Mouse (Mus musculus): ENCODE results near the gene Grap.

Grap gene

GRCm38 (mm10) chr11:61652686-61653447 lies at the start of gene Grap:
Gene Grap (plus strand): TSS chr11:61653265.
- in situ Hi-C loops (cut with MboI; ENCODE audit: low pct_unique_long_range_greater_than_20kb in 1 of 2, low sequenced_read_pairs in 2 of 2, unreplicated experiment in 1 of 2), result no loop called here

GRCm38 (mm10) chr11:61608072-61608471 lies 45.0 kb upstream of the Grap start:
- in situ Hi-C loops (cut with MboI; ENCODE audit: low pct_unique_long_range_greater_than_20kb in 1 of 2, low sequenced_read_pairs in 2 of 2, unreplicated experiment in 1 of 2), result no loop called here

- in situ Hi-C loops (cut with MboI; ENCODE audit: low pct_unique_long_range_greater_than_20kb in 1 of 2, low sequenced_read_pairs in 2 of 2, unreplicated experiment in 1 of 2), result loop anchor here in 1 of 2 experiments (10.0 kb wide), 1 partner anchor 66 kb away; no protein-coding TSS in a partner anchor
These were observed 41.9 kb upstream of the Grap start for GRCm38 (mm10) chr11:61611197-61611596.

- in situ Hi-C loops (cut with MboI; ENCODE audit: low pct_unique_long_range_greater_than_20kb in 1 of 2, low sequenced_read_pairs in 2 of 2, unreplicated experiment in 1 of 2), result loop anchor here in 1 of 2 experiments (10.0 kb wide), 1 partner anchor 67 kb away; no protein-coding TSS in a partner anchor
These were observed 40.9 kb upstream of the Grap start for GRCm38 (mm10) chr11:61612116-61612635.

GRCm38 (mm10) chr11:61614401-61614800 lies 38.7 kb upstream of the Grap start:
- in situ Hi-C loops (cut with MboI; ENCODE audit: low pct_unique_long_range_greater_than_20kb in 1 of 2, low sequenced_read_pairs in 2 of 2, unreplicated experiment in 1 of 2), result loop anchor here in 1 of 2 experiments (10.0 kb wide), 1 partner anchor 70 kb away; no protein-coding TSS in a partner anchor

DNA sequence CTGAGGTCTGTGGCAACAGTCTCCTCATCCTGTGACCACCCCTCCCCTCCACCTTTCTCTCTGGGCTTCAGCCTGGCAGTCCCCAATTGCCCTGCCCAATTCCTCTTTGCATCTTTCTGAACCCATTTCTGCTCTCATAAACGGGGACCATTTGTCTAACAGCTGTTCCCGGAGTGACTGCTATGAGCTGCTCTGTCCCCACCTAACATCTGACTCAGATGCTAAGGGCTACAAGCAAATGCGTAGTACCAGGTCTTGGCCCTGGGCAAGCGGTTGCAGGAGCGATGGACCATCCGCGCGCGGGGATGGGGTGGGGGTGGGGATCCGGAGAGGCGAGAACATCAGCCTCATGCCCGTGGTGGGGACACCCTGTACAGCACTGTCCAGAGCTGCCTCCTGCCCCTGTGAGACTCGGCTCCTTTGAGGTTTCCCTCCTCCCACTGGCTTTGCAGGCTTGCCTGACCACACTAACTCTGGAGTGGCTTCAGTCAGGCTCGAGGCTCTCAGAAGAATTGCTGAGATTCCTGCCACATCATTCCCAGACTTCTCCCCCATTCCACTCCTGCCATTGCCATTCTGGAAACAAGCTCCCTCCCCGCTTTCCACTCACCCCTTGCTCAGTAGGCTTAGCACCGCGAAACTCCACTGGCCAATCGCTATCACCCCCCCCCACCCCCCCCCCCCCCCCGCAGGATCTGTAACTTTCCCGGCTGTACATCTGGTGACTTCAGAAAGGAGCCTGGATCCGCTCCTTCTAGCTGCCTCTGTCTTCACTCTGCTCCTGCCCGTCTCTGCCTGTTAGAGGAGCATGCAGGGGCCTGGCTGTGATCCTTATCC lies 37.2 kb upstream of the Grap start:
- in situ Hi-C loops (cut with MboI; ENCODE audit: low pct_unique_long_range_greater_than_20kb in 1 of 2, low sequenced_read_pairs in 2 of 2, unreplicated experiment in 1 of 2), result loop anchor here in 1 of 2 experiments (10.0 kb wide), 1 partner anchor 71 kb away; no protein-coding TSS in a partner anchor

DNA sequence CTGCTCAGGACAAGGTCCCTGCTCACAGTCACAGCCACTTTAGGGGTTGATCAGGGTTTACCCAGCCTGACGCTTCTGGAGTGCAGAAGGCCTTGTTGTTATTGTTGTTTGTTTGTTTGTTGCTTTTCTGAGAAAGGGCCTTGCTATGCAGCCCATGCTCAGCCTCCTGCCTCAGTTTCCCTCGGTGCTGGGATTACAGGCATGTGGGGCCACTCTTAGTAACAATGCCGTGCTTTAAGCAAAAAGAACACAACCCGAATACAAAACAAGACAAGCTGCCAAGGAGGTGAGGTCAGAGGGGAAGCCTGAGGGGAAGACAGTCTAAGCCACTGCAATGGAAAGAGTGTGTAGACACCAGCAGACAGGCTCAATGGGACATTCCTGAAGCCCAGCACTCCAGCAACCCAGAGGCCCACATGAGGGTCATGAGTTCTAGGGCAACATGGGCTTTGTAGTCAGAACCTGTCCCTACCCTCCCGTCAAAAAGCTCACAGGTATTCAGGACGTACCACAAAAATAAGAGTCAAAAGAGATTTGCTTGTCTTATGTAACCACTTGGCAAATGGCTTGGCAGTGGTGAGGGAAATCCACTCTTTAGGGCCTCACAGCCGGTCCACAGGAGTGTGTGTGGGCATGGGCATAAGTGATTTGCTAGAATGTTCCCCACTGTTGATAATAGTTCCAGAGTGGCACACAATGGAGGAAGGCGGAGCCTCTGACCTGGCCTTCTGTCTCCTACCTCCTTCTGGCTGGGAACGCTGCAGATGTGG lies 36.4 kb upstream of the Grap start:
- in situ Hi-C loops (cut with MboI; ENCODE audit: low pct_unique_long_range_greater_than_20kb in 1 of 2, low sequenced_read_pairs in 2 of 2, unreplicated experiment in 1 of 2), result loop anchor here in 1 of 2 experiments (10.0 kb wide), 1 partner anchor 72 kb away; no protein-coding TSS in a partner anchor

- in situ Hi-C loops (cut with MboI; ENCODE audit: low pct_unique_long_range_greater_than_20kb in 1 of 2, low sequenced_read_pairs in 2 of 2, unreplicated experiment in 1 of 2), result loop anchor here in 1 of 2 experiments (10.0 kb wide), 1 partner anchor 73 kb away; no protein-coding TSS in a partner anchor
These were observed 35.6 kb upstream of the Grap start for GRCm38 (mm10) chr11:61617293-61617975.

DNA sequence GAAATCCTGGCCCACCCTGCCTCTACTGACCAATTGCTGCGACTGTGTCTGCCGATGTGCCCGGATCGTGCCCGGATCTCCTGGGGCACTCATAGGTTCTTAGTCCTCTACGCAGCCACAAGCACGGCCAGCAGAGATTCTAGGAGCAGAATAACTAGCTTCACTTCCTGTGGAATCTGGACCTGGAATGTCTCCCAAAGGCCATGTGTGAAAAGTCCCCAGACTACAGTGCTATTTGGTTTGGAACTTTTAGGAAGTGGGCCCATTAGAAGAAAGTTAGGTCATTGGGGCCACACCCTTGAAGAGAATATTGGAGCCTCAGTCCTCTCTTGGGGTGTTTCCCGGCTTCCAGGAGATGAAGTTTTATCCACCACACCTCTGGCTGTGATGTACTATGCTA lies 34.9 kb upstream of the Grap start:
- in situ Hi-C loops (cut with MboI; ENCODE audit: low pct_unique_long_range_greater_than_20kb in 1 of 2, low sequenced_read_pairs in 2 of 2, unreplicated experiment in 1 of 2), result loop anchor here in 1 of 2 experiments (10.0 kb wide), 1 partner anchor 73 kb away; no protein-coding TSS in a partner anchor

GRCm38 (mm10) chr11:61618571-61618970 lies 34.5 kb upstream of the Grap start:
- in situ Hi-C loops (cut with MboI; ENCODE audit: low pct_unique_long_range_greater_than_20kb in 1 of 2, low sequenced_read_pairs in 2 of 2, unreplicated experiment in 1 of 2), result loop anchor here in 1 of 2 experiments (10.0 kb wide), 1 partner anchor 74 kb away; no protein-coding TSS in a partner anchor

DNA sequence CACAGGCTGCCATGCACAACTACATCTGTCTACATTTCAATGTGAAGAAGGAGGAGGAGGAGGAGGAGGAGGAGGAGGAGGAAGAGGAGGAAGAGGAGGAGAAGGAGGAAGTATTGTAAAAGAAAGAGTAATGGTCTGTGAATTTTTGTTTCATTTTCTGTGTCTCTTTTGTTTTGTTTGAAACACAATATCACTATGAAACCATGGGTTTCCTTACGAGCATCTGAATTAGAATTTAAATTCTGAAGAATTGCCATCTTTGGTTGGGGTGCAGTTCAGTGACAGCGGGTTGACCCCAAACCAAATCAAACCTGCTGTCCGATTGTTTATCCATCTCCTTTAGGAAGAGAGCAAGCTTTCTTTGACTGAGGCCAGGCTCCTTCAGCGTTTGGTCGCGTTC lies 33.7 kb upstream of the Grap start:
- in situ Hi-C loops (cut with MboI; ENCODE audit: low pct_unique_long_range_greater_than_20kb in 1 of 2, low sequenced_read_pairs in 2 of 2, unreplicated experiment in 1 of 2), result loop anchor here in 1 of 2 experiments (10.0 kb wide), 1 partner anchor 75 kb away; no protein-coding TSS in a partner anchor

GRCm38 (mm10) chr11:61619791-61620241 lies 33.2 kb upstream of the Grap start:
- in situ Hi-C loops (cut with MboI; ENCODE audit: low pct_unique_long_range_greater_than_20kb in 1 of 2, low sequenced_read_pairs in 2 of 2, unreplicated experiment in 1 of 2), result loop anchor here in 1 of 2 experiments (10.0 kb wide), 2 partner anchors 75 to 95 kb away; no protein-coding TSS in a partner anchor

GRCm38 (mm10) chr11:61620254-61620670 lies 32.8 kb upstream of the Grap start:
- in situ Hi-C loops (cut with MboI; ENCODE audit: low pct_unique_long_range_greater_than_20kb in 1 of 2, low sequenced_read_pairs in 2 of 2, unreplicated experiment in 1 of 2), result loop anchor here in 1 of 2 experiments (10.0 kb wide), 1 partner anchor 95 kb away; no protein-coding TSS in a partner anchor

- in situ Hi-C loops (cut with MboI; ENCODE audit: low pct_unique_long_range_greater_than_20kb in 1 of 2, low sequenced_read_pairs in 2 of 2, unreplicated experiment in 1 of 2), result loop anchor here in 1 of 2 experiments (10.0 kb wide), 1 partner anchor 94 kb away; no protein-coding TSS in a partner anchor
These were observed 32.3 kb upstream of the Grap start for GRCm38 (mm10) chr11:61620762-61621161.

DNA sequence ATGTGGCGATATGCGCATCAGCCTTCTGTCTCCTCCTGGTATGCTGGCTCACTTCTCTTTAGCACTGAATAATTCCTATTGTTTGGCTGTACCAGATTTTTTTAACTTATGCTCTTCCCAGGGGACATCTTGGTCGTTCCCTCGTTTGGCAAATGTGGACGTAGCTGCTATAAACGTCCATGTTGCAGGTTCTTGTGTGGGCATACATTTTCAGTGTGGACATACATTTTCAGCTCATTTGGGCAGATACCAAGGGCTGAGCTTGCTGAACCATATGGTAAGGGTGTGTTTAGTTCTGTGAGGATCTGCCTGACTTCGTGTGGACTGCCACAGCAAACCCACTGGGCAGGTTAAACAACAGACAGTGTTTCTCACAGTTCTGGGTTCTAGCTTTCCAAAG lies 27.9 kb upstream of the Grap start:
- in situ Hi-C loops (cut with MboI; ENCODE audit: low pct_unique_long_range_greater_than_20kb in 1 of 2, low sequenced_read_pairs in 2 of 2, unreplicated experiment in 1 of 2), result loop anchor here in 1 of 2 experiments (10.0 kb wide), 1 partner anchor 90 kb away; no protein-coding TSS in a partner anchor

- in situ Hi-C loops (cut with MboI; ENCODE audit: low pct_unique_long_range_greater_than_20kb in 1 of 2, low sequenced_read_pairs in 2 of 2, unreplicated experiment in 1 of 2), result loop anchor here in 1 of 2 experiments (10.0 kb wide), 1 partner anchor 88 kb away; no protein-coding TSS in a partner anchor
These were observed 26.6 kb upstream of the Grap start for GRCm38 (mm10) chr11:61626509-61626908.

- in situ Hi-C loops (cut with MboI; ENCODE audit: low pct_unique_long_range_greater_than_20kb in 1 of 2, low sequenced_read_pairs in 2 of 2, unreplicated experiment in 1 of 2), result loop anchor here in 1 of 2 experiments (10.0 kb wide), 1 partner anchor 85 kb away; no protein-coding TSS in a partner anchor
These were observed 23.4 kb upstream of the Grap start for GRCm38 (mm10) chr11:61629621-61630020.
